Mouse (Mus musculus) kidney, embryonic 15.5 days (tissue): ENCODE data around the gene Clpb. TPM values are rescaled to one million over a fixed set of nuclear protein-coding genes. Genes with fewer than 3 reads are reported as not detected.
"Not testable (repeated sequence)": the region's sequence is repeated elsewhere in the genome, so short reads cannot be mapped to it uniquely, and the experiment has no call there.

Experiments used
- ATAC-seq: fragments of 200-750 bp; cut with Nextera tagmentation; replicated peaks from 2 replicates; pipeline ENCODE4 v1.8.0; 2017; ENCODE audit warnings: moderate TSS enrichment; ENCODE audit not compliant: low FRiP score
- H3K27ac ChIP-seq: fragments of 300-500 bp; sonication (generic); 2 replicates; pipeline ENCODE4 v1.5.1; 2015; ENCODE audit warnings: mild to moderate bottlenecking, inconsistent platforms
- H3K27me3 ChIP-seq: fragments of 300-500 bp; sonication (generic); 2 replicates; pipeline ENCODE4 v1.6.1; 2015; ENCODE audit warnings: inconsistent platforms
- H3K36me3 ChIP-seq: fragments of 300-500 bp; sonication (generic); 2 replicates; pipeline ENCODE4 v1.6.1; 2015; ENCODE audit warnings: inconsistent platforms
- H3K4me1 ChIP-seq: fragments of 300-500 bp; sonication (generic); 2 replicates; pipeline ENCODE4 v1.6.1; 2015; ENCODE audit warnings: inconsistent platforms
- H3K4me2 ChIP-seq: fragments of 300-500 bp; sonication (generic); 2 replicates; pipeline ENCODE4 v1.6.1; 2015; ENCODE audit warnings: moderate library complexity, mild to moderate bottlenecking, inconsistent platforms
- H3K4me3 ChIP-seq: fragments of 300-500 bp; sonication (generic); replicated peaks from 2 replicates; pipeline ENCODE4 v1.5.1; 2015; ENCODE audit warnings: mild to moderate bottlenecking, inconsistent platforms
- H3K9ac ChIP-seq: fragments of 300-500 bp; sonication (generic); 2 replicates; pipeline ENCODE4 v1.6.1; 2015; ENCODE audit warnings: mild to moderate bottlenecking, inconsistent platforms
- H3K9me3 ChIP-seq: fragments of 300-500 bp; sonication (generic); replicated peaks from 2 replicates; pipeline ENCODE4 v1.6.1; 2016; ENCODE audit warnings: inconsistent platforms
- WGBS: fragments of 180-500 bp; shearing (Covaris S2); methylation state at CpG from one replicate; pipeline ENCODE4 v1.1.7; 2015; ENCODE audit warnings: mixed read lengths; 5-methylcytosine and 5-hydroxymethylcytosine counted together
- polyA plus RNA-seq: library from polyadenylated mRNA; unstranded; fragments of >200 nt; fragmentation: Nextera tagmentation; extraction: Ambion mirVana; gene quantifications from 2 replicates; pipeline ENCODE4 v1.2.1, GENCODE M21; 2015

Clpb gene
- polyA plus RNA-seq = 58.7 and 64.7 TPM in 2 replicates

DNA sequence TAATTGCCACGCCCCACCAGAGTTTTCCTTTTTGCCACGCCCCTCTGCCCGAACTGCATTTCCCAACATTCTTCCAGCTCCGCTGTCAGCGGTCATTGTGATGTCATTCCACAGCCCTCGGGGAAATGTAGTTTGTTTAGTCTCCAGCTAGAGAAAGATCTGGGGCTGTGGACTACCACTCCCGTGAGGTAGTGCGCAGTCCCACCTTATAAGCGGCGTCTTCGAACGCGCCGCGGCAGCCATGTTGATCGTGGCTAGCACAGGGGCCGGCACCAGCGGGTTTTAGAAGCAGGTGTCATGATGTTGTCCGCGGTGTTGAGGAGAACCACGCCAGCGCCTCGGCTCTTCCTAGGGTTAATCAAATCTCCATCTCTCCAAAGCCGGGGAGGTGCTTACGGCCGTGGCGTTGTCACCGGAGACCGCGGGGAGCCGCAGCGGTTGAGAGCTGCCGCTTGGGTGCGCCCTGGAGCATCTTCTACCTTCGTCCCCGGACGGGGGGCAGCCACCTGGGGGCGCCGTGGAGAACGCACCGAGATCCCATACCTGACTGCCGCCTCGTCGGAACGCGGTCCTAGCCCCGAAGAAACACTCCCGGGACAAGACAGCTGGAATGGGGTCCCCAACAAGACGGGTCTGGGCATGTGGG lies at the start of gene Clpb:
TSS of gene Clpb (plus strand) at position 120 of the 646 bp plus-strand sequence.
- Histone ChIP-seq H3K4me2 (peak within 1 kb of the TSS; percentile 82), H3K4me3 (peak within 1 kb of the TSS; percentile 69), H3K4me1 (peaks cover 19% of the 10 kb centered on the region), H3K27me3 (no peaks in the 10 kb centered on the region), H3K36me3 (peaks cover 6% of the 10 kb centered on the region), H3K9me3 (no peaks in the 10 kb centered on the region), H3K27ac (peak within 1 kb of the TSS; percentile 72), H3K9ac (peak within 1 kb of the TSS; percentile 49)
- ATAC-seq = peak; percentile 99
- WGBS = under 1% methylated on average over 49 of the region's 49 CpGs

GRCm38 (mm10) chr7:101615406-101615805 lies 48.0 kb upstream of the Clpb start:
- Histone ChIP-seq H3K4me2 (no peak overlapping the region), H3K4me1 (no peaks in the 10 kb centered on the region), H3K9me3 (no peaks in the 10 kb centered on the region), H3K27me3 (no peaks in the 10 kb centered on the region), H3K9ac (no peak overlapping the region), H3K4me3 (no peak overlapping the region), H3K36me3 (no peaks in the 10 kb centered on the region), H3K27ac (no peak overlapping the region)
- ATAC-seq = no peak
- WGBS = 81% methylated on average over 7 of the region's 7 CpGs

DNA sequence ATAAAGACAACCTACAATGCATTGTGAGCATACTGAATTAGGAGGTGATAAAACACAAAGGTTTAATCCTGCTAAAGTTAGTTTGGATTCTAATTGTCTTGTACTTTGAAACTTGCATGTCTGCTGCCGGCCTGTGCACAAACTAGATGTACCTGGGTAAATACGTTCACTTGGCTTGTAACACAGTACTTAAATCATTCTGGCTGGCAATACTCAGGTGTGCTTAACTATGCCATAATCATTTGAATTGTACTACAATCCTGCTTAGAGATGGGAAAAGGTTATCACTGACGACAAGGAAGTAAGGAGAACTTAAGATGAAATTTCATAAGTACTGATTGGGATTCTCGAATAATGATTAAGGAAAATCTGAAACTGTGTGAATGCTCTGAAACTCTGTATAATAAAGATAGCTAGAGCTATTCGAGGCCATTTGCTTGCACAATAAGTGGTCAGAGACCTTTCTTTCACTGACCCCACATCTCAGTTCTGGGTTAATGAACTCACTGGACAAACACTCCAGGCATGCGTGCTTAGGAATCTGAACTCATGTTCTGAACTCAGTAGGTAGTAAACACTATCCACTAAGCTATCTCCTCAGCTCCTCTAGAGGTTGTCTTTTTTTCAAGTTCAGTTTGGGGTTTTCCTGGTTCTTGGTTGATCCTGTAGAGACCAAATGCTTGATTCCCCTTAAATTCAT lies 47.1 kb upstream of the Clpb start:
- Histone ChIP-seq H3K36me3 (no peaks in the 10 kb centered on the region), H3K4me3 (no peak overlapping the region), H3K9me3 (no peaks in the 10 kb centered on the region), H3K9ac (no peak overlapping the region), H3K27ac (no peak overlapping the region), H3K4me1 (no peaks in the 10 kb centered on the region), H3K27me3 (no peaks in the 10 kb centered on the region), H3K4me2 (no peak overlapping the region)
- WGBS = 81% methylated on average over 6 of the region's 6 CpGs
- no peak for ATAC-seq

DNA sequence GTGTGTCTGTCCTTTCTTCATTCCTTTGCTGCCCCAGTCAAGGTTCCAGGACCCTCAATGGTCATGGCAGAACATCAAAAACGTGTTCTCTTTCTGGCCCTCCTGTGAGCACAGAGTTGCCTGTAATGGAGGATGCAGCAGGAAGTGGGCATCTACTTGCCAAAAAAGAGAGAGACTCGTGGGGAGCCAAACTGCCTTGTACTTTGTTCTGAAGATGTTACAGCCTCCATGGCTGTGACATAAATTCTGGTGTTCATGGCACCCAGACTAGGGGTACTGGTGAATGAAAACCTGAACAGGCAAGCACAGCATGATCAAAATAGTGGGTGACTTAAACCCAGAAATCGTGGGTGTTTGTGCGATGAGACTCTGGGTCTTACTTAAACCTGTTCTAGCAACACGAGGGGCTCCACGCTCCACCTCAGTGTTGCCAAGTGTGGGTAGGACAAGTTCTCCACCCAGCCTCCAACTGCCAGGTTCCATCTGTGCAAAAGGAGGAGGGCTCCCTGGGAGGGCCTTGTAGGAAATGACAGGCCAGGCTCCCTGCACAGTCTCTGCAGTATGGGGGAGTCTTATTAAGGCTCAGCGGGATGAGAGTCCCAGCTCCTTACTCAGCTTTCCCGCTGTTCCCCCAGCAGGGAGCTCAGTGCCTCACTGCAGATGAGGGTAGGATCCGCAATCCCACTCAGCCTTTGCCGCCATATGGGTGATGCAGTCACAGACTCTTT lies 45.8 kb upstream of the Clpb start:
- Histone ChIP-seq H3K4me1 (no peaks in the 10 kb centered on the region), H3K36me3 (no peaks in the 10 kb centered on the region), H3K9me3 (no peaks in the 10 kb centered on the region), H3K27ac (no peak overlapping the region), H3K27me3 (no peaks in the 10 kb centered on the region), H3K4me2 (no peak overlapping the region), H3K4me3 (no peak overlapping the region), H3K9ac (no peak overlapping the region)
- no peak for ATAC-seq
- WGBS = 76% methylated on average over 10 of the region's 10 CpGs

GRCm38 (mm10) chr7:101618273-101618672 lies 45.2 kb upstream of the Clpb start:
- WGBS = 86% methylated on average over 7 of the region's 7 CpGs
- Histone ChIP-seq H3K27me3 (0 out of 2 replicates have a peak, but pooled peaks cover 4% of the 10 kb centered on the region), H3K27ac (no peak overlapping the region), H3K36me3 (no peaks in the 10 kb centered on the region), H3K4me3 (no peak overlapping the region), H3K9ac (no peak overlapping the region), H3K4me1 (no peaks in the 10 kb centered on the region), H3K4me2 (no peak overlapping the region), H3K9me3 (no peaks in the 10 kb centered on the region)
- no peak for ATAC-seq

- ATAC-seq = no peak
- 29% methylated on average over 4 of the region's 4 CpGs for WGBS
Observed at GRCm38 (mm10) chr7:101620373-101620772, 43.1 kb upstream of the Clpb start.

GRCm38 (mm10) chr7:101621861-101622260 lies 41.6 kb upstream of the Clpb start:
- H3K4me2 ChIP-seq, H3K27me3 ChIP-seq, H3K9me3 ChIP-seq, H3K4me1 ChIP-seq, H3K9ac ChIP-seq, H3K27ac ChIP-seq, ATAC-seq, H3K36me3 ChIP-seq, H3K4me3 ChIP-seq: not testable (repeated sequence)
- WGBS = 82% methylated on average over 4 of the region's 4 CpGs

More at GRCm38 (mm10) chr7:101620373-101620772, 43.1 kb upstream of the Clpb start:
- Histone ChIP-seq H3K36me3 (no peaks in the 10 kb centered on the region), H3K27ac (no peak overlapping the region), H3K9ac (no peak overlapping the region), H3K4me1 (no peaks in the 10 kb centered on the region), H3K4me3 (no peak overlapping the region), H3K27me3 (0 out of 2 replicates have a peak, but pooled peaks cover 4% of the 10 kb centered on the region), H3K4me2 (no peak overlapping the region), H3K9me3 (no peaks in the 10 kb centered on the region)

GRCm38 (mm10) chr7:101624283-101624682 lies 39.1 kb upstream of the Clpb start:
- no peak overlapping the region for H3K4me2 ChIP-seq
- WGBS = 72% methylated on average over 6 of the region's 6 CpGs
- ATAC-seq = no peak
- no peaks in the 10 kb centered on the region for H3K36me3 ChIP-seq
- no peaks in the 10 kb centered on the region for H3K9me3 ChIP-seq
- no peak overlapping the region for H3K4me3 ChIP-seq
- no peaks in the 10 kb centered on the region for H3K4me1 ChIP-seq
- 0 out of 2 replicates have a peak, but pooled peaks cover 4% of the 10 kb centered on the region for H3K27me3 ChIP-seq
- H3K9ac ChIP-seq = no peak overlapping the region
- no peak overlapping the region for H3K27ac ChIP-seq

DNA sequence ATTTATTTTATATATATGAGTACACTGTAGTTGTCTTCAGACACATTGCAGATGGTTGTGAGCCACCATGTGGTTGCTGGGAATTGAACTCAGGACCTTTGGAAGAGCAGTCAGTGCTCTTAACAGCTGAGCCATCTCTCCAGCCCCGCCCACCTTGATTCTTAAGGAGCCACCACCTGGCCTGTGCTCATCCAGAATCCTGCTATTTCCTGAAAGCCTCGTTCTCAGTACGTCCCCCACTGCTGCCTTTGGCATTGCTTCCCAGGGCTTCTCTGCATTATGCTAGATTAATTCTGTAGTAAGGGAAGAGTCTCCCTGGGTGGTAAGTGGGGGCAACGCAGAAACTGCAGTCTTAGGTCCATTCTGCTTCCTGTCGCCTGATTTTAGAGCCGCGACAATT lies 36.3 kb upstream of the Clpb start:
- H3K4me2 ChIP-seq, H3K9me3 ChIP-seq, H3K4me1 ChIP-seq, H3K4me3 ChIP-seq, ATAC-seq, H3K27ac ChIP-seq, H3K27me3 ChIP-seq, H3K36me3 ChIP-seq, H3K9ac ChIP-seq: not testable (repeated sequence)
- WGBS = 71% methylated on average over 7 of the region's 7 CpGs

- Histone ChIP-seq H3K27me3 (no peaks in the 10 kb centered on the region), H3K9me3 (0 out of 2 replicates have a peak, but pooled peaks cover 2% of the 10 kb centered on the region), H3K9ac (no peak overlapping the region), H3K4me3 (no peak overlapping the region), H3K4me1 (no peaks in the 10 kb centered on the region), H3K36me3 (no peaks in the 10 kb centered on the region), H3K27ac (no peak overlapping the region), H3K4me2 (no peak overlapping the region)
- 63% methylated on average over 2 of the region's 2 CpGs for WGBS
- ATAC-seq = no peak
Observed at GRCm38 (mm10) chr7:101628481-101628880, 35.0 kb upstream of the Clpb start.

DNA sequence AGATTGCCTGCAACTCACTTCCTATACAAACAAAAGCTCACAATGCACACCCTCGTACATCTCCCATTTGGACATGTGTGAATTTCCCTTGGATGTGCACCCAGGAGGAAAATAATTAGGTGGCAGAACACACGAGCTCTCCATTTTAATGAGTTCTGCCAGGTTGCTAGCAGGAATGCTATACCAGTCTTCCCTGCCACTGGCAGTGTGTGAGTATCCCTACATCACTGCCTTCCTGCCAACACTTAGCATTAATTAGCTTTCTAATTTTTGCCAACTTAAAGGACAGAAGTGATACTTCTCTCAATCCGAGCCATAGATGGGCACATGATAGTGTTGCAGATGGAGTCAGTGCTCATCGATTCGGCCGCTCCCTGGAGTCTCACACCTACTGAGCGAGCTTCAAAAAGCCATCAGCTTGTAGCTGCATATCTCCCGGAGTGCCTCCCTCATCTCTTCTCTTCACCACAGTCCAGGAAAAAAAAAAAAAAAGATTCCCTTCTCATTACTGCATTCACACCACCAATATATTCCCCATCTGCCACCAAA lies 29.7 kb upstream of the Clpb start:
- Histone ChIP-seq H3K4me1 (no peaks in the 10 kb centered on the region), H3K4me3 (no peak overlapping the region), H3K9me3 (0 out of 2 replicates have a peak, but pooled peaks cover 2% of the 10 kb centered on the region), H3K36me3 (no peaks in the 10 kb centered on the region), H3K27ac (no peak overlapping the region), H3K9ac (no peak overlapping the region), H3K4me2 (no peak overlapping the region), H3K27me3 (no peaks in the 10 kb centered on the region)
- no peak for ATAC-seq
- WGBS = 76% methylated on average over 8 of the region's 8 CpGs

DNA sequence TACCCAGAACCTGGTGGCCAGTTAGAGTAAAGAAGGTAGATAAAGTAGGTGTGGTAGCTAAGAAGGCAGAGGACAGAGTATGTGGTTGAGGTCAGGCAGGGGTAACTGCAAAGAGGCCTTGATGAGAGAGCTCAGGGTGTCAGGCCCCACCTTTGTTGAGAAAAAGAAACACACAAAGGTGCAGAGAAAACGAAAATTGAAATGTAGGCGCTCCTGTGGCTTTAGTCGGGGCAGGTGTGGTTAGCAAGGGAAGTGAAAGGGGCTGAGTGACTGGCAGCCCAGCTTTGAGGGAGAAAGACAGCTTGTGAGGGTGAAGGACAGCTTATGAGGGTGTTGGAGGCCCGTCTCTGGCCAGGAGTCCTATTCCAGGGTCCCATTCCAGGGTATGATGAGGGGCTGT lies 28.9 kb upstream of the Clpb start:
- Histone ChIP-seq H3K4me2 (no peak overlapping the region), H3K4me3 (no peak overlapping the region), H3K27ac (no peak overlapping the region), H3K9me3 (0 out of 2 replicates have a peak, but pooled peaks cover 2% of the 10 kb centered on the region), H3K27me3 (no peaks in the 10 kb centered on the region), H3K4me1 (no peaks in the 10 kb centered on the region), H3K9ac (no peak overlapping the region), H3K36me3 (no peaks in the 10 kb centered on the region)
- no peak for ATAC-seq
- 76% methylated on average over 4 of the region's 4 CpGs for WGBS
